Mouse (Mus musculus): ENCODE measurements around the gene Ier5. TPM values are rescaled to one million over a fixed set of nuclear protein-coding genes. Genes with fewer than 3 reads are reported as not detected.

Gene Ier5
- polyA plus RNA-seq, 2 experiments from 2014 or later: 5.0 to 7.9 TPM

DNA sequence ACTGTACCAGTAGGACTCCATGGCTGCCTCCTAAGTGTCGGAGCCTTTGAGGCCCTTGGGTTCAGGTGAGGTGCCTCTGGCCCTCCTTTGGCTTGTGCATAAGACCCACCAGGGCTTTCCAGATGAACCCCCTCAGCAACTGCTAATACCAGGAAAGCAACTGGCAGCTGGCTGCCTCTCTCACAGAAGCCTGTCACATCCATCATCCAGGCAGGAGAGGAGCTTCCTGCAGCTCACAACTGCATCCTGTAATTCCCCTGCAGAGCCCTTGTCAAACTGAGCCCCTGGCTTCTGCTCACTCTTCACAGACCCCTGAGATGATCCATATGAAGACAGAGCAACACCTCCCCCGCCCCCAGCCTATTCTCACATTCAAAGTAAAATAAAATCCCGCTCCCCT, 21.8 kb downstream of the Ier5 start:
- no peak for ATAC-seq

DNA sequence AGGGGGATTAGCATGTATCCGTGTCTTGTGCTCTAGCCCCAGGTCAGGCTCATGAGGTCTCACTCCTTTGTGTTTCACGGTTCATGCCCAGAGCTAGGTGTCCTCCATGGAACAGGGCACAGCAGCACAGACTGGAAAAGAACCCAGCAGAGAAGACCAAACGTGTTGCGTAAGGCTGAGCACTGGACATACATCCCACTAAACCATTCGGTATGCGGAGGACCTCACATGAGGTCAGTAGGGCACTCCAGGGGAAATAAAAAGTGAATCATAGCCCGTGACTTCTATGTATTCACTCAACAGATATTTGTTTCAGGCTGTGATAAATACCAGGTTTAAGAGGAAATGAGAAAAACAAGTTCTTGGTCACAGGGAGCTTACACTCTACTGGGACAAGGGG, 23.6 kb downstream of the Ier5 start:
- ATAC-seq: no peak

DNA sequence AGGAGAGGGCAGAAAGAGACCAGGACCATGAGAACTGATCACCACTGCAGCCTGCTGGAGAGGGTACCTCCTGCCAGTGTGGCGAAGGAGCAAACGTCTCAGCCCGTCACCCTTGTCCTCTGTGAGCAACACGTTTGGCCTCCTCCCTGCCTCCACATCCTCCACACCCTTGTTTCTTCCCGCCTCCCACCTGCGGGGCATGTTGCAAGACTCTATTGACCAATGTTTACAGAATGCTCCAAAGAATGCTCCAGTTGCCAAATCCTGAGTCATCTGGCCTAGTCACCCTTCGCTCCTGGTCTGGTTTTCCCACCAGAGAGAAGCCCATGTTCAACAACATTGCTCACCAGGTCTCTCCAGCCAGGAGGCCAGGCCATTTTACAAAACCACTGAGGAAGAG, 24.6 kb downstream of the Ier5 start:
- ATAC-seq: no peak

DNA sequence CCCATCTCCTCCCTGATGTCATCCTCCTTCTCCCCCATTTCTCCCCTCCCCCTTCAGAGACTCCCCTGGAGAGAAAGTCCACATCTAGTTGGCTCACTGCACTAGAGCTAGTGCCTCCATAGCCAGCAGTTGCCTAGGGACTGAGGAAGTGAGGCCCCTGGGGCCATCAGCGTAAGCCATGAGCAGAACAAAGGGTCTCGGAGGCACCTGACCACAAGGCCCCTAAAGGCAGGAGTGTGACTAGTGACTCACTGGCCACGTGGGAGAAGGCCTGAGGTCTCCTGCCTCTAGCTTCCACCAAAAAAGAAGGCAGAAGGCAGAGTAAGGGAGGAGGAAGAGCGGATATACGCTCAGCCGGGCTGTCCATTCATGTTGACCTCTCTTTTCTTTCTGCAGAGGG, 25.5 kb downstream of the Ier5 start:
- ATAC-seq: no peak

DNA sequence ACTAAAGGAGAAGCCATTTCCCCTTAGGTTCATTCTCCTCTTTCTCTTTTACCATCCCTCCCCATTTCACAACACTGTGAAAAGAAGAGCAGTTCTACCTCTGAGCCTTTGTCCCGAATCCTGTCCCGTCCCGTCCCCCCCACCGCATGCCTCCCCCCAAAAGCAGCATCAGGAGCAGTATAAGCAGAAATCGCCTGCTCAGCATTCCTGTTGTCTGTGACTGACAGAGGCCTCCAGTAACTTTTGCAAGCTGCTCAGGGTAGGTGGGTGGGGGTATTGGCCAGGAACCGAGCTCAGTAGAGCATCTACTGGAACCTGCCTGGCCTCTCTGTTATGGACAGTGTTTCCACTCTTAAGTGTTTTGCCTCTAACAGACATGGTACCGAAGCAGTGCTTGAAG, 26.3 kb downstream of the Ier5 start:
- no peak for ATAC-seq

DNA sequence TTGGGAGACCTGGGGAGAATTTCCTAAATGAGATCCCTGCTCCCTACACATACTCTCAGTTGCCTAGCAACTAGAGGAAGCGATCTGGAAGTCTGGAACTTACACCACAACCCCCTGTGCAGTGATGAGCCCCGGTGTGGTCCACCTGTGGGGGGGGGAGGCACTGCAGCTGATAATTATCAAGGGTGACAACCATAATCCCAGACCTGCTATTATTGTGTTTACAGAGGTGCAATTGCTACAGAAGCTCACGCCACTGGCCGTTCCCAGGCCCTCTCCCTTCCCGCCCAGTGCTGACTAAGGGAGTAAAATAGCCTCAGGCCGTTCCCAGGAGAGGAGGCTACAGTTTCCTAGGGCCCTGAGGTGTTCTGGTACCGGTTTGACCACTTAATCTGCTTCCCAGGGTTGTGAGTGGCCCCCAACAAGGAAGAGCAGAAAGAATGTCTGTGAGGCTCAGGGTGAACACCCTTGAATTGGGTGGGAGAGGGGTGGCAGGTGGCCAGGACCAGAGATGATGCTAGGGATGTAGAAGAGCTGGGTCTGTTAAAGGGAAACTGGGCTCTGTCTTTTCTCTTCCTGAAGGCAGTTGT, 28.1 kb downstream of the Ier5 start:
- no peak for ATAC-seq

DNA sequence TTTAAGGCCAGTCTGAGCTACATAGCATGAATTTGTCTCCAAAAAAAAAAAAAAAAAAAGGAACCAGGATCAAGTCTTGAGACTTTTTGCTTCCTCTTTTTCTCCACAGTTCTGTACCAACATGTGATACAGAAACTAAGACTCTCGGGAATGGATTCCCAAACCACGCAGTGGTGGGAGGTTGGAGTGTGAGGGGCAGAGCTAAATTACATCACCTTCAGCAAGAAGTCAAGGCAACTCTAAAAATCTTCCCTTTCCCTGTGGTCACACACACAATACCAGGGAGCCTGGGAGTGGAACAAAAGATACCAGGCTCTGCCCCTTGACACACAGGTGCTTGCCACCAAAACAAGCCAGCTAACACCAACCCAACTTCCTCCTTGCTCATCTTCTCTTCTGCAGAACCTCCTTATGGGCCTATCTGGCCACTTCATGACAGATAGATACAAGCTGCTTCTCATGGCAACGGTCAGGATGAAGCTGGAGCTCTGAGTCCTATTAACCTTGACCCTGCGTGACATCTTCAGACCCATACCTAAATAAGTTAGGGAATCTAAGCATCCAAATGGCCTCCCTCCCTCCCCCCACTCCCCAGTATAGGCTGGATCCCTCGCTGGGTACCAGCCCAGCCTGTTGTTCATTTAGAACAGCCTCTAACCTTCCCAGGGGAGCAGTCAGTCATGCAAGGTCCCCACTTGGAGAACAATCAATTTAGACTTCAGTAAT, 28.7 kb downstream of the Ier5 start:
- no peak for ATAC-seq

DNA sequence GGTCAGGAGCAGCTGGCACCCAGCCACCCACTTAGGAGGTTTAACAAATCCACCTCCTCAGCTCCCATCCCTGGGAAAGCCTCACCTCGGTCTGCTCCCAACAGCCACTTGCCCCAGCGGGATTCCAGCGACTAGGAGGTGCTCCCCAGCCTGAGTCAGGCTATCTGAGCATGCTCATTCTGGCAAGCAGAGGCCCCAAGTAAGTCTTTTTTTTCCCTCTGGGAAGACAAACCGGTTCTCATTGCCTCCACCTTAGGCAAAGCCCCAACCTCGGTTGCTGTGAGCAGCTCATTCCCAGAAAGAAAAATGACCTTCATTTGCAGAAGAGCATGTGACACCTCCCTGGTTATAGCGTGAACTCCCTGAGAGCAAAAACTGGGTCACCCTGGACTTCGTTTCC, 29.7 kb downstream of the Ier5 start:
- ATAC-seq: no peak

DNA sequence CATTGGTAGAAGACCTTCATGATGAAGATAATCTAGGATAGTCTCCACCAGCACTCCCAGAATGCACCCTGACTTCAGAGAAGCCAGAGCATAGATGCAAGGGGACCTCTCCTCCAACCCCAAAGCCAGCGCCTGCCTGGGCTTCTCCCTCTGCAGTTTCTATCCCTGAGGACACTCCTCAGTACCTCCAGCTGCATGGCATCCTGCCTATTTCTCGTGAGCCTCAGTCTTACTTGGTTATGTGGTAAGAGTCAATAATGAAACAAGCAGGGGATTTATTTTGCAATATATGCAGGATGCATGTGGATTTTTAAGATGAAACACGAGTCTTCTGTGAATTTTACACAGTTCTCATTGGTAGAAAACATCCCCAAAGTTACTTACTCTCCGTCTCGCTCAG, 33.2 kb downstream of the Ier5 start:
- ATAC-seq: no peak

DNA sequence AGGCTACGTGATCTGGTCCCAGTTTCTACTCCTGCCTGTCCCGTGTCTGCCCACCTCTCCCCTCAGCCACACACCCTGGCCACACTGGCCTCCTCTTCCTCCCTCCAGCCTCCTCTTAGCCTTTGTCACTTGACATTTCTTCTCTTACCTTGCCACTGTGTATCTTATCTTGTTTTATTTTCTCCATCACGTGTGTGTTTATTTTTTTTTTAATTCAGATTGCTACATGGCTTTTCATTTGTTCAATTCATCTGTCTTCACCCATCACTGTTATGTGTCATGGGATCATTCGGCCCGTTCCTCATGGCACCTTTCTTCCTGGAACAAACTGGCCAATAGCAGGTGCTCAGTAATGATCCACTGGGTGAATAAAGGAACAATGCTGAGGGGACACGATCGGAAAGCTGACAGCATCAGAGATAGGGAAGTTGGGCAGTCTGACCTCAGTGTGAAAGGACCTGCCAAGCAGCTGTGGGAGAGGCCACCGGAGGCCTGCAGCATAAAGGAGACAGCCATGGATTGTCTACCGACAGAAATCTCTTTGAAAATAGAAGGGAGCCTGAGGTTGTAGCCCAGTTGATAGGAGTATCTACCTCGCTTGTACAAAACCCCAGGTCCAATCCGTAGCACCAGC, 34.3 kb downstream of the Ier5 start:
- no peak for ATAC-seq

DNA sequence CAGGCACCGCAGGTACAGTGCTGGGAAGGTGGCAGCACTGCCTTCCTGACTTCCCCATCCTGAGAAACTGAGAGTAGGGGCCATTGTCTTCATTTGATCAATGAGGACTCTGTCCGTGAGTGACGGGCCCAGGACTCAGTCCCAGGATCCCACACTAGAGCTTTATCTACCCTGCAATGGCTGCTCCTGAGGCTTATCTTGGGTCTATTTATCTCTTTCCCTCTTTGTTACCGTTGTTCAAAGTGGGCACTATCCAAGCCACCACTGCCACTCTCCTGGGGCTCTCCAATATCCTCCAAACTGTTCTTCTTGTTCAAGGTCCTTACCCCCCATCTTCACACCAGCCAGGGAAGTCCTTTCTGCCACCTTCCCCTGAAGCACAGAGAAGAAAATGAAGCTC, 34.8 kb downstream of the Ier5 start:
- ATAC-seq: no peak

DNA sequence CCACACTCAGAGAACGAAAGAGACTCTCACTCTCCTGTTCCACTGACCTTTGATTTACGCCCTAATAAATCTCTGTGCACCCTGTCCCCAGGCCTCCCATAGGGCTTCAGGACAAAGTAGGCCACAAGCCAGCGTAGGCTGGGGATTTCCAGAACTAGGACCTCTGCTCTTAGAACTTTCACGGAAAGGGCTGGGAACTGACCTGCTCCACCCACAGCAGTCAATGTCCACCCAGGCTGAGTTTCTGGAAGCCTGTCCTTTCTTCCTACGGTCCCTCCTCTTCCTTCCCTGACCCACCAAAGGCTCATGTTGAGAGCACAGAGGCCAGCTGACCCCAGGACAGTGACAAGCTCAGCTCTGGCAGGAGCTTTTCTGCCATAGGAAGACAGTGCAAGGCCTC, 35.3 kb downstream of the Ier5 start:
- ATAC-seq: no peak

DNA sequence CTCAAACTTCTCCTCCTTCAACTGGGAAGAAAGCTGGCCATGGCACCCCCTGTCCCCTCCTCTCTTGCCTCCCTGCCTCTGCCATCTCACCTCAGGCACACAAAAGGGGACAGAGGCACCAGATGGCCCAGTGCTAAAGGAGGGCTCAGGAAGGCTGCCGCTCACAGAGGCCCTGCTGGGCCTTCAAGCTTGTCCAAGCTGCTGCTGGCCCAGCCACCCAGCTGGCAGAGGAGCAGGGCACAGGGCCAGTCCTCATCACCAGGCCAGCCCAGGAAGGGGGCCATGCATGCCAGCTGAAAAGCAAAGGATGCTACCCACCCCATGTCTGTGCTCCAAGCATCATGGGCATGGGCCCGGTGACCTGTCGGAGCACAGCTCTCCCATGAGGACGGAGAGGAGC, 36.5 kb downstream of the Ier5 start:
- ATAC-seq: no peak

DNA sequence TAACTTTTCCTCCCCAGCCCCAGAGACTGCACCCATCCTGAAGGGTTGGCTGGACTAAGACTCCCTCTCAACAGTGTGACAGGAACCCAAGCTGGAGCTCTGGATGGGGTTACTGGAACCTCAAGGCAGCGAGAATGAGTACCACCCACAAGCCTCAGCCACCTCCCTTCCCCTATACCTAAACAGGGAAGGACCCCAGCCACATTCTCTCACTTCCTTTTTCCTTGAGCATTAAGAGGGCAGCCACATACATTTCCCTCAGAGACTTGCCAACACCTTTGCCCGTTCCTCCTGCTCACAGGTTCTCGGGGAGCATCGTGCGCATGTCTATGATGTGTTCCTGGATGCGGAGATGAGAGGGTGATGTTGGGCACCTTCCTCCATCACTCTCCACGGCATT, 37.4 kb downstream of the Ier5 start:
- no peak for ATAC-seq

DNA sequence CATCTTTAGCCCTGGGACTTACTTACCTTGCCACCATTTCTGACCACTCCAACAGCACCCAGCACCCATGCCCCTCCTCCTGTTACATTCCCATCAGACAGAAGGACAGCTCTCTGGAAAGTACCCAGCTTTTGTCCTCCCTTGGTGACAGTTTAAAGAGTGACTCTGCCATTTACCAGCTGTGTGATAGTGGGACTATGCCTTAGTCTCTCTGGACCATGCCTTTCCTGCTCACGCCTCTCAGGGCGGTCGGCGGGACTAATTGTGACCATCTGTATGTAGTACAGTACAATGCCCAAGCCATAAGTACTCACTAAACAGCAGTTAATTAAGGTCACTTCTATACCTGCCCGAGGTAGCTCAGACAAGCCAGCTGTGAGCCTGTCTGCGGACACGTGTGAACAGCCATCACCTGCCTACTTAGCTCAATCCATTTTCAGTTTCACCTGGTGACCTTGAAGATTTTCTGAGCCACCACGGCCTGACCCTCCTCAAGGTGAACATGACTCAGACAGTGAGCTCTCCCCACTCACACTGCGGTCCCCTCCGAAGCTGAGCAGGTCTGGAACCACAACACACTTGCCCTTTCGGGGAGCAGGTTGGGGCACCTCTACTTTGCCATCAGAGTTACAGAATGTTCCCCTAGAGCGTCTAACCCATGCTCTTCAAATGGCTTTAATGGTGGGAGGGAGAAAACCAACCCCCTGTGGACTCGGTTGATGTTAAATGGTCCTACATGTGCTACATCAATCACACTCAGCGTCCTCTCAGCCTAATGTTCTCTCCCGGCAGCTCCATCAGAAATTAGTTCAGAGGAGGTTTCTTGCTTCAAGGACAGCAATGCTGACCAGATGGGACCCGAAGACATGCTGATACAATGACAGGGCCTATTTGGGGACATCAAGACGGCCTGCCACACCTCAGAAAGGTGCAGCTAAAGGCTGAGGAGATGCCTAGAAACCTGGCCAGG, 38.3 kb downstream of the Ier5 start:
- ATAC-seq: no peak

DNA sequence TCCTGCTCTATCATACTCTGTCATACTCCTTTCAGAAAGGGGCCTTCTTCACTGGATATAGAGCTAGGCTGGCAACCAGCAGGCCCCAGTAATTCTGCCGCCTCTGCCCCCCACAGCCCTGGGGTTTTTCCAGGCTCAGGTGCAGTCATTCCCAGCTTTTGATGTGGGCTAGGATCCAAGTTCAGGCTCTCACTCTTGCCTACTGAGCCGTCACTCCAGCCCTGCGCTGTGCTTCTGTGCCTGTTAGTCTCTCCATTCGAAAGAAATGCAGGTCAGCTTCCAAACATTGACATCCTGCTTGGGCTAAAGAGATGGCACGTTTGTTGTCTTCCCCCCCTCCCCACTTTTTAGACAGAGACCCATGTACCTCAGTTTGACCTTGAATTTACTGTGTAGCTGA, 39.2 kb downstream of the Ier5 start:
- no peak for ATAC-seq

DNA sequence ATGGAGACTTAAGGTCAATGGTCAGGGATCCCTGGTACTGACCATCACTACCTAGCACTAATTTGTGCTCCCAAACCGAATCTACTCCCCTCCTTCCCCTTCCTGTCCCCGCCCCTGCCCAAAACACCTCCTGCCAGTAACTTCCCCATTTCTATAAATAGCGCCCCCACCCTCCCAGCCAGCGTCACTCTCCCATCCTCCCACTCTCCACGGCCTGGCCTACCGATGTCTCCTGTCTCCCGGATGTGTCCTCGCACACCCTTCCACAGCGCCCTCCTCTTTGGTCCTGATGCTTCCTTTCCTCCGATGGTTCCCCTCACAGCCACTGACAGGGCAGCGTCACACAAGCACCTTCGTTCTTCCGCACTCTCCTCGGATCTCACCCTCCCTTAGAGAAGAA, 39.9 kb downstream of the Ier5 start:
- ATAC-seq: peak; percentile 96

DNA sequence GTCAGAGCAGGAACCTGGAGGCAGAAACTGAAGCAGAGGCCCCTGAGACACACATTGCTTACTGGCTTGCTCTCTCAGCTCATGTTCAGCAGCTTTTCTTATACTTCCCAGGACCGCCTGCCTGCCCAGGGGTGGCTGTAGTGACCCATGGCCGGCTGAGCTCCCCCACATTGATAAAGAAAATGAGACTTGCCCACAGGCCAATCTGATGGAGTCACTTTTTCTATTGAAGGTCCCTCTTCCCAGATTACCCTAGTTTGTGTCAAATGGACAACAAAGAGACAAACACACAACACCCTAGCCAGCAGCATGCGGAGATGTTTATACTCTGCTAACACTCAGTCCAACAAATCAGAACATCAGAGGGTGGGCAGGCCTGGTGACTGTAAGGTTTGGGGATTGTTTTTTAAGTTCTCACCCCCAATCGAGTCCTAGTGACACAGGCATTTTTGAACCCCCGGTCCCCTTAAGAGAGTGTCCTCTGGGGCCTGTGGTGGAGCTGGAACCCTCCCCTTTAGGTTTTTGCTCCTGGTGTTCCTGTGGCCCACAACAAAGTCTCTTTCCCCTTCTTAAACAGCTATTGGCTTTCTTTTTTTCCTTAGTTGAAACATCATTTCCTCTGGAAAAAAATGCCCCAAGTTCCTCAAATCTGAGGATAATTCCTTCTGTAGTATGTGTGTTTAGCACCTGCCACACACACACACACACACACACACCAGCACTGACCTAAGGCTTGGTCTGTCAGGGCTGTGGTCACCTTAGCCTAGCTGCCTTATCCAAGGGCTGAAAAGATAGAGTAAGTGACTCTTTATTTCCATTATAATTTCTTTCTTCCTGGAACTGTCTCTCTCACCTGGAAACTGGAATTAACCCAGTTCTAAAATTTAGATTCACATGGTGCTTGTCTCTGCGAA, 41.1 kb downstream of the Ier5 start:
- ATAC-seq: no peak

DNA sequence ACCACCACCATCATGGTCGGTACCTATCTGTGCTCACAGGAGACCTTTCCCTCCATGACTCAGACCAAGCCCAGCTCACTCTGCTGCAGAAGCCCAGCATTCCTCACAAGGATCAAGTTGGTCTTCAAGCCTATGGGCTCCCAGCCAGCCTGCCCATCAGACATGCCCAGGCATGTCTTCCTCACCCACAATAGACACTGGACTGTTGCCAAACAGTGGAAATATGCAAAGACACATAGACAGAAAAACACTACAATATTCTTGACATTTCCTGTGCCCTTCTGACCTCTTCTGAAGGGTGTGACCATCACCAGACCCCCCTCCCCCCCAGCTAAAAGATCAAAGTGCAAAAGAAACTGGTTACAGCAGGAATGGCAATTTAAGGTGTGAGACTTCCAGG, 43.3 kb downstream of the Ier5 start:
- ATAC-seq: no peak

DNA sequence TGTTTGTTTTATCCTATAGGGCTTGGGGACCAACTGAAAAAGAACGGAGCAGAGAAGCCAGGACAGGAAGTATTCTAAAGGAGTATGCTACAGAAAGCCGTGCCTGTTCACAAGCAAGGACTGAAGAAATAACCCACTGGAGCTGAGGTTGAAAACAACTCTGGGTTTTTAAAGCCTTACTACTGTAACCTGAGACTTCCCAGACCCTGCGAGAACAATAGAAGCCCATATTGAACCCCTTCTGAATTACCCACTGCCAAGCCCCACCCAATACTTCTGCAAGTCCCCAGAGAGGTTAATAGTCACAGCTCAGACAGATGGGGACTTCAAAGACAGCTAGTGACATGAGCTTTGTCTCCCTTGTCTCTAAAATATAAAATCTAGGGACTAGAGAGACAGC, 44.4 kb downstream of the Ier5 start:
- no peak for ATAC-seq

DNA sequence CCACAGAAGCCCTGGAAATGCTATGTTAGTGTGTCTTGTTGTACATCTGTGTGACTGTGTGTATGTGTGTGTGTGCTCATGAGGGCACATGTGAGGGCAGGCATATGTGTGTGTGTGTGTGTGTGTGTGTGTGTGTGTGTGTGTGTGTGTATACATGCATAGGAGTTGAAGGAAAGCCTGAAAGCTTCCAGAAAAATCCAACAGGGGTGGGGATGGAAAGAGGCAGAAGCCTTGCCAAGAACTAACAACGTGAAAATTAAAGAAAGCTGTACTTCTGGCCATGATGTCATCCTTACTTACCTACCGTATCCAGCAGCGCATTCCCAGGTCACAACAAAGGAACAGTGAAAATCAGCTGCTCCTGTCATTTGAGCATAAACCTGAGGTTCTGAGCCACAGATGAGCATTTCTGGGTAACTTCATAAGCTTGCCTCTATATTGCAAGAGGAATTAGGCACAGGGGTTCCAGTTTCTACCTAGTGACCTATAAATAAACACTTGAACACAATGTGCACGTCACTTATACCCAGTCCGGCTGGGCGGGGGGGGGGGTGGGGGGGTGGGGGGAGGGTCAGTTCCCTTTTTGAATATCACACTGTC, 45.0 kb downstream of the Ier5 start:
- no peak for ATAC-seq

DNA sequence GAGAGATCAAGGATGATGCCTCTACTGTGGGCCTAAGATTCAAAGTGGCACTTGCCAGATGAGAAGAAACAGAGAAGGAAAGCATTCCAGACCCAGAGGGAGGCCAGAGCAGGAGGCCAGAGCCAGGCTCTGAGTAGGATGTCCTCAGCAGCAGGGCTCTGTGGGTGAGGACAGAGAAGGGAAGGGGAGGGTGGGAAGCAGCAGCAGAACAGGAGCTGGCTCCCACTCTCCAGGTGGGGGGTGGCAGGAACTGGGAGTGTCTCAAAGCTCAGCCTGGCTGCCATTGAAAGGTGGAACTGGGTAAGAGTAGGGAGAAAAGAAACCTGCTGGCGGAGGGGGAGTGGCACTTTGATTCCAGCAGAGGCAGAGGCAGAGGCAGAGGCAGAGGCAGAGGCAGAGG, 46.1 kb downstream of the Ier5 start:
- ATAC-seq: no peak

Data from activated CD4-positive, CD25-positive, alpha-beta regulatory T cell, adult 4 months (primary cell).